Mouse (Mus musculus) megakaryocyte progenitor cell, adult 5-6 weeks (primary cell): ENCODE measurements at regions not wholly inside any gene's neighbourhood (a gene's known extent, or its start where the extent isn't known, plus 50 kb on each side); places are given as distances from the start of the nearest gene placed in this dataset.
A peak's percentile ranks its signal among the peaks of the same experiment; 100 is the strongest.

ENCODE experiments used
- ATAC-seq: replicated peaks from 2 replicates; pipeline ENCODE4 v1.8.0; 2016; ENCODE audit warnings: mild to moderate bottlenecking, moderate TSS enrichment, inconsistent platforms; ENCODE audit not compliant: poor library complexity

DNA sequence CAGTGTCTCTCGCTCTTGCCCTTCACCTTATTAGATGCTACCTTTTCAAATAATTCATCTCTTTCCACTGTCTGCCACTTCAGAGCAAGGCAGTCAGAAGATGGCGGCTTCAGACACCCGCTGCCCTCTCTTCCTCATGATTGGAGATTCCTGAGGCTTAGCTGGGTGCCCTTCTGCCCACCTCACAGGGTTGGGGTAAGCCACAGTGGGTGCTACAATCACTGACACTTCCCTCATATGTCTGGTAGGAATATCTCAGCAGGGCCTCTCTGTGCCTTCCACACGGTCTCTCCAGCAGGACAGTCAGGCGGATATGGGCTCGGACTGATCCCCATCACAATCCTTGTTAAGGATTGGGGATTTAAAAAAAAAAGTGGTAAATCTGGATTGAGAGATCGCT, 53.2 kb upstream of the Rpl36-ps4 start:
- ATAC-seq: no peak

- ATAC-seq: no peak
Observed at GRCm38 (mm10) chr17:87866719-87867318, 54.0 kb upstream of the Rpl36-ps4 start.

DNA sequence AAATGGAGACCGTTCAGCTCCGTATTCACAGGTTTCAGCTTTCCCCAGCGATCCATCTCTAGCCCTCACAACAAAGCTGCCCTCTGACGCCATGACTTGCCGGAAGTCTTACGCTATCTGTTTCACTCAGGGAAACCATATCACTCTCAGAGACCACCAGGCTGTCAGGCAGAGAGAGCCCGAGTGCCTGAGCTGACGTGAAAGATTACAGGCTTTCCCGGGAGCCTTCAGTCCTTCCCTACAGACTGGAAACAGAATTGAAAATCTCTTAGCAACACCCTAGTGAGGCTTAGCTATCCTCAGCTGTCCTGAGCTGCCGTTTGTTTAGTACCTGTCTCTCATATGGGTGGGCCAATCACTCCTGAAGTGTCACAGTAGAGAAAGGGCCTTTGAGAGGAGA, 54.6 kb upstream of the Rpl36-ps4 start:
- ATAC-seq: peak; percentile 50

DNA sequence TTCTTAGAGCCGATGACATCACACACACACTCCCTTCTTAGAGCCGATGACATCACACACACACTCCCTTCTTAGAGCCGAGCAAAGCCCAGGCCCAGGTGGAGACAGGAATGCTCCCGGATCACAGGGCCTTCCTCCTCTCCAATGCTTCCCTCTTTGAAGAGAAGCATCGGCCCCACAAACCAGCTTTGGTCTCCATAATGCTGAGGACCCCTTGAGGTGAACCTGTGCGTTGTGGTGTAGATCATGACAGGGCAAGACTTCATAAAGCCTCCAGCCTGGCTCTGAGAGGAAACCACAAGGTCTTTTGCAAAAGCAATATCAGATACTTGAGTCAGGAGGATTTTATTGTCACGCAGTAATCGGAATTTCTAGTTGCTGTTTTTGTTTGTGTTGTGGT, 55.3 kb upstream of the Rpl36-ps4 start:
- peak; percentile 42 for ATAC-seq

- no peak for ATAC-seq
Observed at GRCm38 (mm10) chr17:87864842-87865241, 55.9 kb upstream of the Rpl36-ps4 start.

GRCm38 (mm10) chr17:87861587-87861986, 59.2 kb upstream of the Rpl36-ps4 start:
- ATAC-seq: no peak

DNA sequence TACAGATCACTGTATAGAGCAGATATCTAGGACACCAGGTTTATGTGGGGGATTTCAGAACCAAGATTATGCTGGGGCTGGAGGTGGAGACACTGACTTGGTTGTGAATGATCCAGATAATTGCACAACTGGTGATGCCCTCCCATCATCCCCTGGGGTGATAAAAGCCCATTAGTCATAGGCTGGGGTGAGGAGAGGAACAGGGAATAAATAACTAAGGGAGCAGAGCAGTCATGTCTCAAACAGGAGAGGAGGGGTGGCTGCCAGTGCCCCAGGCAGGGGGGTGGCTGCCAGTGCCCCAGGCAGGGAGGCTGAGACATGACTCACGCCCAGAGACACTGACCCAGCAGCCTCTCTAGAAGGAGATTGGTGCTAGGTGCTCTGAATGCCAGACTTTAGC, 53.7 kb upstream of the Kcnk12 start:
- 0 out of 2 replicates have a peak, but pooled peaks have one; percentile 20 for ATAC-seq

- no peak for ATAC-seq
Observed at GRCm38 (mm10) chr17:87849897-87850296, 52.1 kb upstream of the Kcnk12 start.

DNA sequence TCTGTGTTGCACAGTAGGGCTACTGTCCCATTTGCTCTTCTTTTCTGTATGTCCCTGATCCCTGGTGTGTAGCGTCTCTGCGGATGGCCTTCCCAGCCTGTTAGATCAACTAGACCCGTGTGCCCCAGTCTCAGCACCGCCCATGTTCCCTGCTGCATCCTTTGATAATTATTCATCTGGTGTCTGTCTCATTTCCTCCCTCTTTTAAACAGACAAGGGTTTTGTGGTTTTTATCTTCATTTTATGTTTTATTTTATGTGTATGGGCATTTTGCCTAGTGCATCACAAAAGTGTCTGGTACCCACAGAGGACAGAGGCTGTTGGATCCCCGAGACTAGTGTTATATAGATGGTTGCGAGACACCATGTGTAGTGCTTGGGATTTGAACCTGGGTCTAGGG, 51.6 kb upstream of the Kcnk12 start:
- ATAC-seq: no peak

GRCm38 (mm10) chr17:87848964-87849363, 51.2 kb upstream of the Kcnk12 start:
- ATAC-seq: no peak
